Mouse (Mus musculus) spleen, postnatal 10 days (tissue): ENCODE measurements at regions not wholly inside any gene's neighbourhood (a gene's known extent, or its start where the extent isn't known, plus 50 kb on each side); places are given as distances from the start of the nearest gene placed in this dataset.

Experiments used
- DNase-seq, 2 experiments: peaks; one replicate each; pipeline ENCODE4 v3.0.0; 2021 to 2022; ENCODE audit warnings: low spot score in 2 of 2

GRCm38 (mm10) chr10:99460847-99461445 lies 197.9 kb downstream of the Dusp6 start:
- peak; percentile 16 to 51 for DNase-seq

GRCm38 (mm10) chr10:99461446-99461966 lies 198.5 kb downstream of the Dusp6 start:
- DNase-seq: peak in 1 of 2 experiments; percentile 49

- DNase-seq: no peak
Measured at GRCm38 (mm10) chr10:99466695-99467094, 203.7 kb downstream of the Dusp6 start.

- no peak for DNase-seq
Measured at GRCm38 (mm10) chr10:99467319-99467842, 204.3 kb downstream of the Dusp6 start.

- no peak for DNase-seq
Measured at GRCm38 (mm10) chr10:99468971-99469370, 205.9 kb downstream of the Dusp6 start.

GRCm38 (mm10) chr10:99471832-99472497 lies 208.9 kb downstream of the Dusp6 start:
- no peak for DNase-seq

GRCm38 (mm10) chr10:99472806-99473205 lies 209.8 kb downstream of the Dusp6 start:
- DNase-seq: no peak

- DNase-seq: no peak
Measured at GRCm38 (mm10) chr10:99473758-99474157, 210.7 kb downstream of the Dusp6 start.

- no peak for DNase-seq
Measured at GRCm38 (mm10) chr10:99474546-99474945, 211.5 kb downstream of the Dusp6 start.

- DNase-seq: no peak
Measured at GRCm38 (mm10) chr10:99476214-99476613, 213.2 kb downstream of the Dusp6 start.

GRCm38 (mm10) chr10:99476776-99477175 lies 213.7 kb downstream of the Dusp6 start:
- DNase-seq: no peak

- DNase-seq: no peak
Measured at GRCm38 (mm10) chr10:99480573-99480972, 217.5 kb downstream of the Dusp6 start.

- no peak for DNase-seq
Measured at GRCm38 (mm10) chr10:99482009-99482408, 219.0 kb downstream of the Dusp6 start.

GRCm38 (mm10) chr10:99488195-99489080 lies 225.4 kb downstream of the Dusp6 start:
- DNase-seq: no peak

GRCm38 (mm10) chr10:99511514-99512237 lies 247.8 kb downstream of the Csl start:
- no peak for DNase-seq

GRCm38 (mm10) chr10:99517944-99518343 lies 241.5 kb downstream of the Csl start:
- no peak for DNase-seq

- DNase-seq: no peak
Measured at GRCm38 (mm10) chr10:99519479-99519878, 240.0 kb downstream of the Csl start.

GRCm38 (mm10) chr10:99523817-99524216 lies 235.6 kb downstream of the Csl start:
- no peak for DNase-seq

- DNase-seq: peak in 1 of 2 experiments; percentile 13
Measured at GRCm38 (mm10) chr10:99524273-99525212, 234.9 kb downstream of the Csl start.

GRCm38 (mm10) chr10:99526148-99526547 lies 233.3 kb downstream of the Csl start:
- no peak for DNase-seq
